Mouse (Mus musculus): ENCODE results near the gene Tmem50b. TPM values are rescaled to one million over a fixed set of nuclear protein-coding genes. Genes with fewer than 3 reads are reported as not detected.

The Tmem50b gene
- polyA plus RNA-seq, 1 experiment from 2014 or later, result 43.6 TPM

- Histone ChIP-seq H3K36me3 (no peaks in the 10 kb centered on the region), H3K4me3 (peak within 1 kb of the TSS; percentile 92), H3K9me3 (no peaks in the 10 kb centered on the region), H3K27me3 (peaks cover 19% of the 10 kb centered on the region), H3K4me1 (peaks cover 29% of the 10 kb centered on the region), H3K4me2 (replicated peaks) (peak within 1 kb of the TSS; percentile 93), H3K9ac (replicated peaks) (peak within 1 kb of the TSS; percentile 98), H3K27ac (replicated peaks) (peak within 1 kb of the TSS; percentile 39)
- WGBS, result 1% methylated on average over 49 of the region's 74 CpGs
- peak; percentile 88 for ATAC-seq (ENCODE audit: low FRiP score, low read depth)
Observed at GRCm38 (mm10) chr16:91546836-91547741, 50.5 kb downstream of the Tmem50b start, which contains the start of gene Ifngr2. TSS of gene Ifngr2 (plus strand) at chr16:91547072.

- Histone ChIP-seq H3K9ac (replicated peaks) (peak overlapping the region; percentile 98), H3K4me2 (replicated peaks) (peak overlapping the region; percentile 93), H3K4me1 (peaks cover 33% of the 10 kb centered on the region), H3K9me3 (no peaks in the 10 kb centered on the region), H3K27me3 (peaks cover 19% of the 10 kb centered on the region), H3K36me3 (no peaks in the 10 kb centered on the region), H3K4me3 (peak overlapping the region; percentile 92), H3K27ac (replicated peaks) (no peak overlapping the region)
- ATAC-seq (ENCODE audit: low FRiP score, low read depth), result peak; percentile 27; the same call in 1 of the 2 replicates
- WGBS, result 13% methylated on average over 14 of the region's 14 CpGs
Observed at GRCm38 (mm10) chr16:91546391-91546835, 51.2 kb downstream of the Tmem50b start.

DNA sequence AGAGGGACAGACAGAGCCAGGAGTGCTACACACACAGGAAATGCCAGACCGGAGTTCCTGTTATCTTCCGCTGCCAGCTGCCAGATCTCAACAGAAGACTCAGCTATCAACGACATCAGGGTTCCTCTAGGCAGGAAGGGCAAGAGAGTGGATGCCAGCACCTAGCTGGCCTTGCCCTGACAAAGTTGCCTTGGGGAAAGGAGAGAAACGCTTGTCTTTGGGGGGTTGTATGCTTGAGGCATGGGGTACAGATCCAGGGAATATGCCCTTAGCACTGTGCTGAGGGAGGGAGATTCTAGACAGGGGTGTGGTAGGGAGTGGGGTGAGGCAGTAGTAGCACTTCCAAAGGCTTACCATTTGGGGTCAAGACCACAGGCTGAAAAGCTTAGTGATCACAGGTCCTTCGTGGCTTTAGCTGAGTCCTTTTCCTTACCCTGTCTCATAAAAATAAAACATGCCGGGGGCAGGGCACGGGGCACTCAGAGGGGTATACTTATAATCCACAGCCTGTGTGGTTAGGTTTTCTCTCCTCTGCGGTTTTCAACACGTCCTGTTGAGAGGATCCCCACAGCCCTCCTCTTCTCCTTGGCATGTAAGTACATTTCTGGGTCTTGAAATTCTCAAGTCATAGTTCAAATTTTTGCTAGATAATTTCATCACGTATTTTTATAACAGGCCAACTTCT is 51.9 kb downstream of the Tmem50b start:
- Histone ChIP-seq H3K9me3 (no peaks in the 10 kb centered on the region), H3K27me3 (peaks cover 19% of the 10 kb centered on the region), H3K36me3 (no peaks in the 10 kb centered on the region), H3K27ac (replicated peaks) (no peak overlapping the region), H3K4me1 (peaks cover 31% of the 10 kb centered on the region), H3K4me2 (replicated peaks) (no peak overlapping the region), H3K4me3 (no peak overlapping the region), H3K9ac (replicated peaks) (no peak overlapping the region)
- ATAC-seq (ENCODE audit: low FRiP score, low read depth), result no peak
- 76% methylated on average over 10 of the region's 10 CpGs for WGBS

DNA sequence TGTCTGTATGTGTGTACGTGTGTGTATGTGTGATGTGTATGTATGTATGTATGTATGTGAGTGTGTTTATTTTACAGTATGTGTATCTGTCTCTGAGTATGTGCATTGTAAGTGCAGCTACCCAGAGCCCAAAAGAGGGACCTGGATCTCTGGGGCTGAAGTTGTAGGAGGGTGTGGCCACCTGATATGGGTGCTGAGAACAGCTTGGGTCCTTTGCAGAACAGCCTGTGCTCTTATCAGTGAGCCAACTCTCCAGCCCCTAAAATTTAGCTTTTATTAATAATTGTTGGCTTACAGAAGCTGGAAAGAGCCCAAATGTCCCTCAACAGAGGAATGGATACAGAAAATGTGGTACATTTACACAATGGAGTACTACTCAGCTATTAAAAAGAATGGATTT is 54.0 kb downstream of the Tmem50b start:
- Histone ChIP-seq H3K4me1 (peaks cover 19% of the 10 kb centered on the region), H3K4me3 (no peak overlapping the region), H3K27ac (replicated peaks) (no peak overlapping the region), H3K9ac (replicated peaks) (no peak overlapping the region), H3K4me2 (replicated peaks) (no peak overlapping the region), H3K27me3 (peaks cover 12% of the 10 kb centered on the region), H3K36me3 (no peaks in the 10 kb centered on the region), H3K9me3 (no peaks in the 10 kb centered on the region)
- no peak for ATAC-seq (ENCODE audit: low FRiP score, low read depth)
- 96% methylated on average over 1 of the region's 1 CpGs for WGBS

DNA sequence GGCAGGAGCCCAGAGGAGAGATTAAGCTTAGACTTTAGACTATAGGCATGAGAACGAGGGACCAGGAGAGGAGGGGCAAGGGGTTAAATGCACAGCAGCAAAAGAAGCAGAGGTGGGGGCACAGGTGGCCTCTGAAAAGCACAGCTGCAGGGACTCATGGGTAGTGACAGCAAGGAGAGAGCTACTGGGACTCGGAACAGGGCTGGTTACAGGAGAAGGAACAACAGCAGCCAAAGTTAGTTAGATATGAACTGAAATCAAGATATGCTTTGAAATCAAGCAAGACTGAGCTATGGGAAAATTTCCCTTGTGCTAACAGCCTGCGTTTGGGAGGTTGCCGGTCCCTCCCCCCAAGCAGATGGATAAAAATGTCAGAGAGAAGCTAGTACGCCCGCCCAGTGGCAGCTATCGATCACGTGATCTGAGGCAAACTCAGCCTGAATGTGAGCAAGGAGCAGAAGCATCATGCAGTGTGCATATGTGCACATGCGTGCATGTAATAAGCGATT is 56.0 kb downstream of the Tmem50b start:
- peaks cover 6% of the 10 kb centered on the region for H3K27me3 ChIP-seq
- H3K36me3 ChIP-seq, result no peaks in the 10 kb centered on the region
- WGBS, result 36% methylated on average over 10 of the region's 10 CpGs
- peak overlapping the region; percentile 21; the same call in 1 of the 2 replicates for H3K9ac ChIP-seq (replicated peaks)
- H3K4me2 ChIP-seq (replicated peaks), result peak overlapping the region; percentile 42
- 0 out of 2 replicates have a peak, but pooled peaks have one; percentile 6 for ATAC-seq (ENCODE audit: low FRiP score, low read depth)
- H3K4me3 ChIP-seq, result 0 out of 2 replicates have a peak overlapping the region, but pooled peaks have one; percentile 14
- H3K4me1 ChIP-seq, result peaks cover 10% of the 10 kb centered on the region
- H3K27ac ChIP-seq (replicated peaks), result no peak overlapping the region
- H3K9me3 ChIP-seq, result no peaks in the 10 kb centered on the region

- H3K9me3 ChIP-seq, result no peaks in the 10 kb centered on the region
- WGBS, result 76% methylated on average over 9 of the region's 9 CpGs
Observed at GRCm38 (mm10) chr16:91538513-91538912, 59.1 kb downstream of the Tmem50b start.

DNA sequence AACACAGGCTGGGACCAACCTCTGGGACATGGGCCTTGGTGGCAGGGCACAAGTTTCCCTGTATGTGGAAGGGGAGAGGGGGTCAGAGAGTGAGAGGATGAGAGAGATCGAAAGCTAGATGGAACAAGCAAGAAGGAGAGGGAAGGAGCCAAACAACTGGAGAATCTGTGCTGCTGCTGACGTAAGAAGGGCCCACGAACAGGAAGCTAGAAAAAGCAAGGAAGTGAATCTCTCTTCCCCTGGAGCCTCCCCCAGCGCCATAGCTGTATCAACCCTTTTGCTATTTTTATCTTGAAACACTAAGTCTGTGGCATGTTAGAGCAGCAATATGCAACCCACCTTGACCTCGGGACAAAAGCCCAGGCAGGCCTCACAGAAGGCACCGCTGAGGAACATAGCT is 59.5 kb downstream of the Tmem50b start:
- Histone ChIP-seq H3K27me3 (no peaks in the 10 kb centered on the region), H3K9ac (replicated peaks) (no peak overlapping the region), H3K4me1 (peaks cover 10% of the 10 kb centered on the region), H3K4me3 (no peak overlapping the region), H3K27ac (replicated peaks) (no peak overlapping the region), H3K9me3 (no peaks in the 10 kb centered on the region), H3K4me2 (replicated peaks) (no peak overlapping the region), H3K36me3 (no peaks in the 10 kb centered on the region)
- WGBS, result 74% methylated on average over 6 of the region's 6 CpGs
- no peak for ATAC-seq (ENCODE audit: low FRiP score, low read depth)

More at GRCm38 (mm10) chr16:91538513-91538912, 59.1 kb downstream of the Tmem50b start:
- no peak overlapping the region for H3K27ac ChIP-seq (replicated peaks)
- H3K4me2 ChIP-seq (replicated peaks), result no peak overlapping the region
- H3K9ac ChIP-seq (replicated peaks), result no peak overlapping the region
- no peaks in the 10 kb centered on the region for H3K36me3 ChIP-seq
- no peaks in the 10 kb centered on the region for H3K27me3 ChIP-seq
- no peak overlapping the region for H3K4me3 ChIP-seq
- no peak for ATAC-seq (ENCODE audit: low FRiP score, low read depth)
- peaks cover 10% of the 10 kb centered on the region for H3K4me1 ChIP-seq

GRCm38 (mm10) chr16:91537065-91537464 is 60.5 kb downstream of the Tmem50b start:
- no peak for ATAC-seq (ENCODE audit: low FRiP score, low read depth)
- Histone ChIP-seq H3K9me3 (no peaks in the 10 kb centered on the region), H3K36me3 (no peaks in the 10 kb centered on the region), H3K9ac (replicated peaks) (no peak overlapping the region), H3K4me3 (no peak overlapping the region), H3K4me2 (replicated peaks) (no peak overlapping the region), H3K27me3 (no peaks in the 10 kb centered on the region), H3K4me1 (peaks cover 8% of the 10 kb centered on the region), H3K27ac (replicated peaks) (no peak overlapping the region)
- 75% methylated on average over 3 of the region's 3 CpGs for WGBS

GRCm38 (mm10) chr16:91536372-91536771 is 61.2 kb downstream of the Tmem50b start:
- H3K27me3 ChIP-seq, result no peaks in the 10 kb centered on the region
- H3K4me3 ChIP-seq, result no peak overlapping the region
- H3K9me3 ChIP-seq, result no peaks in the 10 kb centered on the region
- whole genome bisulfite sequencing, result 92% methylated on average over 6 of the region's 6 CpGs
- no peak overlapping the region for H3K4me2 ChIP-seq (replicated peaks)
- no peak for ATAC-seq (ENCODE audit: low FRiP score, low read depth)
- peaks cover 2% of the 10 kb centered on the region; the same call in 1 of the 2 replicates for H3K4me1 ChIP-seq
- H3K36me3 ChIP-seq, result no peaks in the 10 kb centered on the region
- H3K27ac ChIP-seq (replicated peaks), result no peak overlapping the region
- no peak overlapping the region for H3K9ac ChIP-seq (replicated peaks)

DNA sequence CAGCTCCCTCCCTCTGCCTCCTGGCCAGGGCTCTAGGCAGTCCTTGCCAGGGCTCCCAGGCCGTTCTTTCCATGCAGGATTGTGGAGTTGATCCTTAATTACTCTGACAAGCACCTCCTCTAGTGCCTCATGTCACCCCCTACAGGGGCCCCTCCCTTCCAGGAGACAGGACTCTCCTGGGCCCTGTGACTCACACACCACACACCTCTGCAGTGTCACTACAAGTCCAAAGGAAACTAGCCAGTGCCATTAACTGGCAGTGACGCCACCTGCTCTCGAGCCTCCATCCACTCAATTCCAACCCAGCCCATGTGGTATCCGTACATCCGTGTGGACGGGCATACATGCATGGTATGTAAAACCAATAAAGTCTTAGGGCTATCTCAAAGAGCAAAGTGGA is 62.7 kb downstream of the Tmem50b start:
- Histone ChIP-seq H3K36me3 (no peaks in the 10 kb centered on the region), H3K9ac (replicated peaks) (no peak overlapping the region), H3K9me3 (no peaks in the 10 kb centered on the region), H3K27ac (replicated peaks) (no peak overlapping the region), H3K27me3 (no peaks in the 10 kb centered on the region), H3K4me1 (no peaks in the 10 kb centered on the region), H3K4me3 (no peak overlapping the region), H3K4me2 (replicated peaks) (no peak overlapping the region)
- WGBS, result 84% methylated on average over 6 of the region's 6 CpGs
- no peak for ATAC-seq (ENCODE audit: low FRiP score, low read depth)

- no peaks in the 10 kb centered on the region for H3K36me3 ChIP-seq
- H3K9me3 ChIP-seq, result no peaks in the 10 kb centered on the region
- WGBS, result 57% methylated on average over 13 of the region's 13 CpGs
- H3K4me3 ChIP-seq, result no peak overlapping the region
- no peaks in the 10 kb centered on the region for H3K4me1 ChIP-seq
- no peaks in the 10 kb centered on the region for H3K27me3 ChIP-seq
- H3K4me2 ChIP-seq (replicated peaks), result no peak overlapping the region
- H3K27ac ChIP-seq (replicated peaks), result no peak overlapping the region
- ATAC-seq (ENCODE audit: low FRiP score, low read depth), result no peak
- H3K9ac ChIP-seq (replicated peaks), result no peak overlapping the region
Observed at GRCm38 (mm10) chr16:91534477-91534876, 63.1 kb downstream of the Tmem50b start.
